Mouse (Mus musculus): ENCODE data around the gene Kansl1. TPM values are rescaled to one million over a fixed set of nuclear protein-coding genes. Genes with fewer than 3 reads are reported as not detected.

Kansl1 gene
- polyA plus RNA-seq, 1 experiment from 2014 or later, result 22.2 TPM

- H3K36me3 ChIP-seq (ENCODE audit: control insufficient read depth, insufficient read depth, low read length), result no peaks in the 10 kb centered on the region
- ATAC-seq, result no peak
- no peak overlapping the region for H3K27ac ChIP-seq (ENCODE audit: low read depth, low read length)
- no peak overlapping the region for H3K4me2 ChIP-seq (ENCODE audit: low read length)
- H3K4me1 ChIP-seq (ENCODE audit: control insufficient read depth, insufficient read depth, low read depth, low read length), result peaks cover 2% of the 10 kb centered on the region
- no peak overlapping the region for H3K9ac ChIP-seq (ENCODE audit: low read depth, low read length)
- H3K27me3 ChIP-seq (replicated peaks; ENCODE audit: control insufficient read depth, insufficient read depth, low read length), result no peaks in the 10 kb centered on the region
- no peaks in the 10 kb centered on the region for H3K9me3 ChIP-seq (ENCODE audit: control insufficient read depth, low read length)
- H3K4me3 ChIP-seq (ENCODE audit: low read length), result no peak overlapping the region
Measured at GRCm38 (mm10) chr11:104432251-104432650, 36.4 kb downstream of the Kansl1 start.

GRCm38 (mm10) chr11:104431807-104432206 lies 36.9 kb downstream of the Kansl1 start:
- no peak for ATAC-seq
- H3K27me3 ChIP-seq (replicated peaks; ENCODE audit: control insufficient read depth, insufficient read depth, low read length), result no peaks in the 10 kb centered on the region
- H3K9ac ChIP-seq (ENCODE audit: low read depth, low read length), result no peak overlapping the region
- 96% methylated on average over 1 of the region's 1 CpGs for WGBS
- no peak overlapping the region for H3K27ac ChIP-seq (ENCODE audit: low read depth, low read length)
- no peak overlapping the region for H3K4me2 ChIP-seq (ENCODE audit: low read length)
- H3K36me3 ChIP-seq (ENCODE audit: control insufficient read depth, insufficient read depth, low read length), result no peaks in the 10 kb centered on the region
- H3K4me1 ChIP-seq (ENCODE audit: control insufficient read depth, insufficient read depth, low read depth, low read length), result peaks cover 2% of the 10 kb centered on the region; the same call in 1 of the 2 replicates
- no peaks in the 10 kb centered on the region for H3K9me3 ChIP-seq (ENCODE audit: control insufficient read depth, low read length)
- H3K4me3 ChIP-seq (ENCODE audit: low read length), result no peak overlapping the region

GRCm38 (mm10) chr11:104424727-104425416 lies 43.8 kb downstream of the Kansl1 start:
- Histone ChIP-seq H3K9ac (ENCODE audit: low read depth, low read length) (no peak overlapping the region), H3K4me1 (ENCODE audit: control insufficient read depth, insufficient read depth, low read depth, low read length) (no peaks in the 10 kb centered on the region), H3K27ac (ENCODE audit: low read depth, low read length) (no peak overlapping the region), H3K4me3 (ENCODE audit: low read length) (no peak overlapping the region), H3K36me3 (ENCODE audit: control insufficient read depth, insufficient read depth, low read length) (peaks cover 9% of the 10 kb centered on the region), H3K9me3 (ENCODE audit: control insufficient read depth, low read length) (no peaks in the 10 kb centered on the region), H3K4me2 (ENCODE audit: low read length) (no peak overlapping the region), H3K27me3 (replicated peaks; ENCODE audit: control insufficient read depth, insufficient read depth, low read length) (no peaks in the 10 kb centered on the region)
- 93% methylated on average over 16 of the region's 16 CpGs for WGBS
- ATAC-seq, result 0 out of 2 replicates have a peak, but pooled peaks have one; percentile 48

GRCm38 (mm10) chr11:104412254-104412653 lies 56.4 kb downstream of the Kansl1 start:
- Histone ChIP-seq H3K27me3 (replicated peaks; ENCODE audit: control insufficient read depth, insufficient read depth, low read length) (no peaks in the 10 kb centered on the region), H3K9ac (ENCODE audit: low read depth, low read length) (no peak overlapping the region), H3K9me3 (ENCODE audit: control insufficient read depth, low read length) (no peaks in the 10 kb centered on the region), H3K4me2 (ENCODE audit: low read length) (no peak overlapping the region), H3K36me3 (ENCODE audit: control insufficient read depth, insufficient read depth, low read length) (no peaks in the 10 kb centered on the region), H3K27ac (ENCODE audit: low read depth, low read length) (no peak overlapping the region), H3K4me1 (ENCODE audit: control insufficient read depth, insufficient read depth, low read depth, low read length) (no peaks in the 10 kb centered on the region), H3K4me3 (ENCODE audit: low read length) (no peak overlapping the region)
- no peak for ATAC-seq

GRCm38 (mm10) chr11:104407391-104407790 lies 61.3 kb downstream of the Kansl1 start:
- H3K27me3 ChIP-seq (replicated peaks; ENCODE audit: control insufficient read depth, insufficient read depth, low read length), result no peaks in the 10 kb centered on the region
- no peaks in the 10 kb centered on the region for H3K4me1 ChIP-seq (ENCODE audit: control insufficient read depth, insufficient read depth, low read depth, low read length)
- no peak overlapping the region for H3K4me2 ChIP-seq (ENCODE audit: low read length)
- ATAC-seq, result no peak
- H3K4me3 ChIP-seq (ENCODE audit: low read length), result no peak overlapping the region
- no peak overlapping the region for H3K27ac ChIP-seq (ENCODE audit: low read depth, low read length)
- peaks cover 1% of the 10 kb centered on the region; the same call in 1 of the 2 replicates for H3K36me3 ChIP-seq (ENCODE audit: control insufficient read depth, insufficient read depth, low read length)
- H3K9me3 ChIP-seq (ENCODE audit: control insufficient read depth, low read length), result no peaks in the 10 kb centered on the region
- H3K9ac ChIP-seq (ENCODE audit: low read depth, low read length), result no peak overlapping the region
- WGBS, result 49% methylated on average over 2 of the region's 2 CpGs

- 74% methylated on average over 5 of the region's 5 CpGs for WGBS
- Histone ChIP-seq H3K4me3 (ENCODE audit: low read length) (no peak overlapping the region), H3K27ac (ENCODE audit: low read depth, low read length) (no peak overlapping the region), H3K36me3 (ENCODE audit: control insufficient read depth, insufficient read depth, low read length) (peaks cover 5% of the 10 kb centered on the region; the same call in 1 of the 2 replicates), H3K4me1 (ENCODE audit: control insufficient read depth, insufficient read depth, low read depth, low read length) (peaks cover 4% of the 10 kb centered on the region; the same call in 1 of the 2 replicates), H3K9me3 (ENCODE audit: control insufficient read depth, low read length) (no peaks in the 10 kb centered on the region), H3K9ac (ENCODE audit: low read depth, low read length) (no peak overlapping the region), H3K4me2 (ENCODE audit: low read length) (no peak overlapping the region), H3K27me3 (replicated peaks; ENCODE audit: control insufficient read depth, insufficient read depth, low read length) (no peaks in the 10 kb centered on the region)
- ATAC-seq, result no peak
Measured at GRCm38 (mm10) chr11:104400961-104401360, 67.7 kb downstream of the Kansl1 start.

GRCm38 (mm10) chr11:104399459-104400216 lies 69.0 kb downstream of the Kansl1 start:
- H3K4me3 ChIP-seq (ENCODE audit: low read length), result no peak overlapping the region
- no peak for ATAC-seq
- WGBS, result 49% methylated on average over 4 of the region's 4 CpGs
- no peak overlapping the region for H3K27ac ChIP-seq (ENCODE audit: low read depth, low read length)
- no peaks in the 10 kb centered on the region for H3K9me3 ChIP-seq (ENCODE audit: control insufficient read depth, low read length)
- H3K4me2 ChIP-seq (ENCODE audit: low read length), result no peak overlapping the region
- H3K27me3 ChIP-seq (replicated peaks; ENCODE audit: control insufficient read depth, insufficient read depth, low read length), result no peaks in the 10 kb centered on the region
- H3K36me3 ChIP-seq (ENCODE audit: control insufficient read depth, insufficient read depth, low read length), result peaks cover 5% of the 10 kb centered on the region; the same call in 1 of the 2 replicates
- H3K4me1 ChIP-seq (ENCODE audit: control insufficient read depth, insufficient read depth, low read depth, low read length), result peaks cover 4% of the 10 kb centered on the region; the same call in 1 of the 2 replicates
- H3K9ac ChIP-seq (ENCODE audit: low read depth, low read length), result no peak overlapping the region

- no peak for ATAC-seq
- H3K4me2 ChIP-seq (ENCODE audit: low read length), result no peak overlapping the region
- H3K9ac ChIP-seq (ENCODE audit: low read depth, low read length), result no peak overlapping the region
- WGBS, result 93% methylated on average over 2 of the region's 2 CpGs
- no peak overlapping the region for H3K27ac ChIP-seq (ENCODE audit: low read depth, low read length)
- no peaks in the 10 kb centered on the region for H3K27me3 ChIP-seq (replicated peaks; ENCODE audit: control insufficient read depth, insufficient read depth, low read length)
- H3K4me3 ChIP-seq (ENCODE audit: low read length), result no peak overlapping the region
- peaks cover 8% of the 10 kb centered on the region; the same call in 1 of the 2 replicates for H3K4me1 ChIP-seq (ENCODE audit: control insufficient read depth, insufficient read depth, low read depth, low read length)
- no peaks in the 10 kb centered on the region for H3K36me3 ChIP-seq (ENCODE audit: control insufficient read depth, insufficient read depth, low read length)
- no peaks in the 10 kb centered on the region for H3K9me3 ChIP-seq (ENCODE audit: control insufficient read depth, low read length)
Measured at GRCm38 (mm10) chr11:104395648-104396047, 73.0 kb downstream of the Kansl1 start.

GRCm38 (mm10) chr11:104393196-104393595 lies 75.5 kb downstream of the Kansl1 start:
- Histone ChIP-seq H3K4me1 (ENCODE audit: control insufficient read depth, insufficient read depth, low read depth, low read length) (peaks cover 3% of the 10 kb centered on the region; the same call in 1 of the 2 replicates), H3K9me3 (ENCODE audit: control insufficient read depth, low read length) (no peaks in the 10 kb centered on the region), H3K9ac (ENCODE audit: low read depth, low read length) (no peak overlapping the region), H3K36me3 (ENCODE audit: control insufficient read depth, insufficient read depth, low read length) (no peaks in the 10 kb centered on the region), H3K4me2 (ENCODE audit: low read length) (no peak overlapping the region), H3K4me3 (ENCODE audit: low read length) (no peak overlapping the region), H3K27ac (ENCODE audit: low read depth, low read length) (no peak overlapping the region), H3K27me3 (replicated peaks; ENCODE audit: control insufficient read depth, insufficient read depth, low read length) (no peaks in the 10 kb centered on the region)
- WGBS, result 81% methylated on average over 6 of the region's 6 CpGs
- ATAC-seq, result no peak

Measured in hindbrain, embryonic 16.5 days (tissue).